Mouse (Mus musculus) cerebellum, adult 2 months (tissue): ENCODE measurements around the gene Akt1s1.

Experiments
- CTCF ChIP-seq: fragments of 200-500 bp; IDR thresholded peaks from 2 replicates; pipeline ENCODE4 v1.5.1; 2011; ENCODE audit warnings: low read depth, mild to moderate bottlenecking, control low read depth, low read length, moderate library complexity, borderline replicate concordance; ENCODE audit not compliant: insufficient read depth
- POLR2A ChIP-seq: fragments of 200-500 bp; IDR thresholded peaks from 2 replicates; pipeline ENCODE4 v1.6.1; 2011; ENCODE audit warnings: low read length, control low read depth, borderline replicate concordance; ENCODE audit not compliant: insufficient read depth

- TF ChIP-seq CTCF (no peak), POLR2A (no peak)
These were observed 46.4 kb downstream of the Akt1s1 start for GRCm38 (mm10) chr7:44895206-44895592.
